Mouse (Mus musculus): ENCODE measurements at regions not wholly inside any gene's neighbourhood (a gene's known extent, or its start where the extent isn't known, plus 50 kb on each side); places are given as distances from the start of the nearest gene placed in this dataset.

DNA sequence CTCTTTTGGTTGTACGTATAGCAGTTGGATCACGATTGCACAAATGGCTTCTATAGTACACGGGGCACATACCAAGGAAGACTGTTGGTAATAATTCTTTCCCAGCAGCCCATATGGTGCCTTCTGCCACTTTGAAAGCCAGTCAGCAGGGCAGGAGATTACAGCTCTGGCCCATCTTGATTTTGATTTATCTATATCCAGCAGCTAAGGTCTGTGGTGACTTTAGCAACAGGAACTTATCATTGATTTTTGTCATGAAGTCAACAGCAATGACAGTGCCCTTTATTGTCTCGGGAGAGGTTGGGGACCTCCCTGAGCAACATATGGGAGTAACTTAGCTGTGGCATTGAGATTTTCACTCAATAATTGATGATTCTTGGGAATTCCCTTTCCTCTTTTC lies 64.1 kb upstream of the Tab2 start:
- 92% methylated on average over 4 of the region's 4 CpGs for WGBS
- Histone ChIP-seq H3K4me3 (ENCODE audit: low read length) (no peak overlapping the region), H3K9ac (ENCODE audit: low read depth, low read length) (no peak overlapping the region), H3K9me3 (ENCODE audit: control insufficient read depth, low read length) (no peaks in the 10 kb centered on the region), H3K4me2 (ENCODE audit: low read length) (no peak overlapping the region), H3K27ac (ENCODE audit: low read depth, low read length) (no peak overlapping the region), H3K36me3 (ENCODE audit: control insufficient read depth, insufficient read depth, low read length) (no peaks in the 10 kb centered on the region), H3K27me3 (replicated peaks; ENCODE audit: control insufficient read depth, insufficient read depth, low read length) (no peaks in the 10 kb centered on the region), H3K4me1 (ENCODE audit: control insufficient read depth, insufficient read depth, low read depth, low read length) (no peaks in the 10 kb centered on the region)
- no peak for ATAC-seq

DNA sequence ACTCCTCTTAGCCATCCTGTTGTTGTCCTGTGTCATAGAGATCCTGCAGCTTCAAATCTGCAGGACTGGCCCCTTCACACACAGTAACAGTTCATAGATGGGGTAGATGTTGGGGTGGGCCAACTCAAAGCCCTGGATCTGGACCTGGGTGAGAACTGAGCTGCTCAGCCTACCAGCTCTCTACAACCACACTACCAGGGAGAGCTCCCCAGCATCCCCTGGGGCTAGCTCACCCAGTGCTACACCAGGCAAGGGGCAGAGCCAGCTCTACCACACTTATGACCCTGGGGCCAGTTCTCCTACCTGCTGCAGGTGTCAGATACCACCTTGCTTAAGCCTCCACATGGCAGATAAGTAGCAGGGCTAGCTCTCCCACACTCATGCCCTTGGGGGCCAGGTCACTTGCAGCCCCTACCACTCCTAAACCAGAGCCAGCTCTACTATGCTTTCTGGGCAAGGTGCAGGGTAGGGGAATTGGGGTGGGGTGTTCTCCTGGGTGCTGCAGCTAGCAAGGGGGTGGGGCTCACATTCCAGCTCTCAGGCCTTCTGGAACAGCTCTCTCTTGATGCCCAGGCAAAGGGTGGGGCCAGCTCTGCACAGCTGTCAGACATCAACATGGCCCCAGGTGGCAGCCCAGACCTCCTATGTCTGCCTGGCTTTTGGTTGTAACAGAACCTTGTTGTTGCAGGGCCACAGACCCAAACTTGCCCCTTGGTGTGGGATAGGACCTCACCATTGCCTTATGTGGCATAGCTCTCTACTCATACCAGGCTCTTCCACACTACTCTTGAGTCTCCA lies 62.4 kb upstream of the Tab2 start:
- Histone ChIP-seq H3K4me3 (ENCODE audit: low read length) (no peak overlapping the region), H3K4me1 (ENCODE audit: control insufficient read depth, insufficient read depth, low read depth, low read length) (no peaks in the 10 kb centered on the region), H3K27ac (ENCODE audit: low read depth, low read length) (no peak overlapping the region), H3K9ac (ENCODE audit: low read depth, low read length) (no peak overlapping the region), H3K4me2 (ENCODE audit: low read length) (no peak overlapping the region), H3K27me3 (replicated peaks; ENCODE audit: control insufficient read depth, insufficient read depth, low read length) (no peaks in the 10 kb centered on the region), H3K9me3 (ENCODE audit: control insufficient read depth, low read length) (no peaks in the 10 kb centered on the region), H3K36me3 (ENCODE audit: control insufficient read depth, insufficient read depth, low read length) (no peaks in the 10 kb centered on the region)
- 0 out of 2 replicates have a peak, but pooled peaks have one; percentile 24 for ATAC-seq

GRCm38 (mm10) chr10:8016741-8017140 lies 60.7 kb upstream of the Tab2 start:
- no peak overlapping the region for H3K4me3 ChIP-seq (ENCODE audit: low read length)
- no peak overlapping the region for H3K9ac ChIP-seq (ENCODE audit: low read depth, low read length)
- 88% methylated on average over 2 of the region's 2 CpGs for WGBS
- no peaks in the 10 kb centered on the region for H3K9me3 ChIP-seq (ENCODE audit: control insufficient read depth, low read length)
- no peaks in the 10 kb centered on the region for H3K36me3 ChIP-seq (ENCODE audit: control insufficient read depth, insufficient read depth, low read length)
- no peak overlapping the region for H3K4me2 ChIP-seq (ENCODE audit: low read length)
- H3K27me3 ChIP-seq (replicated peaks; ENCODE audit: control insufficient read depth, insufficient read depth, low read length): no peaks in the 10 kb centered on the region
- H3K4me1 ChIP-seq (ENCODE audit: control insufficient read depth, insufficient read depth, low read depth, low read length): no peaks in the 10 kb centered on the region
- H3K27ac ChIP-seq (ENCODE audit: low read depth, low read length): no peak overlapping the region
- ATAC-seq: no peak

- H3K9ac ChIP-seq (ENCODE audit: low read depth, low read length): no peak overlapping the region
- no peak overlapping the region for H3K4me3 ChIP-seq (ENCODE audit: low read length)
- H3K27ac ChIP-seq (ENCODE audit: low read depth, low read length): no peak overlapping the region
- no peaks in the 10 kb centered on the region for H3K36me3 ChIP-seq (ENCODE audit: control insufficient read depth, insufficient read depth, low read length)
- 76% methylated on average over 4 of the region's 4 CpGs for WGBS
- H3K4me2 ChIP-seq (ENCODE audit: low read length): no peak overlapping the region
- H3K27me3 ChIP-seq (replicated peaks; ENCODE audit: control insufficient read depth, insufficient read depth, low read length): no peaks in the 10 kb centered on the region
- ATAC-seq: no peak
- H3K9me3 ChIP-seq (ENCODE audit: control insufficient read depth, low read length): no peaks in the 10 kb centered on the region
- H3K4me1 ChIP-seq (ENCODE audit: control insufficient read depth, insufficient read depth, low read depth, low read length): no peaks in the 10 kb centered on the region
Measured at GRCm38 (mm10) chr10:8011744-8012143, 55.7 kb upstream of the Tab2 start.

- Histone ChIP-seq H3K27me3 (replicated peaks; ENCODE audit: control insufficient read depth, insufficient read depth, low read length) (no peaks in the 10 kb centered on the region), H3K36me3 (ENCODE audit: control insufficient read depth, insufficient read depth, low read length) (no peaks in the 10 kb centered on the region), H3K27ac (ENCODE audit: low read depth, low read length) (no peak overlapping the region), H3K9me3 (ENCODE audit: control insufficient read depth, low read length) (no peaks in the 10 kb centered on the region), H3K4me2 (ENCODE audit: low read length) (no peak overlapping the region), H3K4me1 (ENCODE audit: control insufficient read depth, insufficient read depth, low read depth, low read length) (no peaks in the 10 kb centered on the region), H3K4me3 (ENCODE audit: low read length) (no peak overlapping the region), H3K9ac (ENCODE audit: low read depth, low read length) (no peak overlapping the region)
- 91% methylated on average over 9 of the region's 9 CpGs for WGBS
- ATAC-seq: no peak
Measured at GRCm38 (mm10) chr10:8011138-8011537, 55.1 kb upstream of the Tab2 start.

DNA sequence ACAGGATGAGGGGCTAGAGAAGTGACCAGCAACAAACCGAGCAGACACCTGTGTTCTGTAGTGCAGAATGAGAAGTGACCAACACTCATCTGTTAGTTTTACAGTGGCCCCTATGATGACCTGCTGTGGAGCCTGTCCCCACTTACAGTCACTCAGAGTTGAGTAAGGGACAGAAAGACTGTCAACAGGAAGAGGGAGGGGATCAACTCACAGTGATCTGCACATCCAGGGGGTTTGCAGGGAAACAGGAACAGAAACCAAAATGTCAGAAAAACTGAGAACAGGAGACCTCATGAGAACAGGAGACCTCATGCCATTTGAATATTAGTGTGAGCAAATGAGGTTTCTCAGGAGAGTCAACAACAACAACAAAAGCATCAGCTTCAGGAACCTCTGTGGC lies 53.8 kb upstream of the Tab2 start:
- Histone ChIP-seq H3K27me3 (replicated peaks; ENCODE audit: control insufficient read depth, insufficient read depth, low read length) (no peaks in the 10 kb centered on the region), H3K4me2 (ENCODE audit: low read length) (no peak overlapping the region), H3K9me3 (ENCODE audit: control insufficient read depth, low read length) (no peaks in the 10 kb centered on the region), H3K4me1 (ENCODE audit: control insufficient read depth, insufficient read depth, low read depth, low read length) (no peaks in the 10 kb centered on the region), H3K4me3 (ENCODE audit: low read length) (no peak overlapping the region), H3K36me3 (ENCODE audit: control insufficient read depth, insufficient read depth, low read length) (no peaks in the 10 kb centered on the region), H3K27ac (ENCODE audit: low read depth, low read length) (no peak overlapping the region), H3K9ac (ENCODE audit: low read depth, low read length) (no peak overlapping the region)
- no peak for ATAC-seq
- WGBS: 94% methylated on average over 1 of the region's 1 CpGs

GRCm38 (mm10) chr10:8007990-8008368 lies 51.9 kb upstream of the Tab2 start:
- Histone ChIP-seq H3K4me1 (ENCODE audit: control insufficient read depth, insufficient read depth, low read depth, low read length) (no peaks in the 10 kb centered on the region), H3K4me2 (ENCODE audit: low read length) (no peak overlapping the region), H3K9me3 (ENCODE audit: control insufficient read depth, low read length) (0 out of 2 replicates have a peak, but pooled peaks cover 2% of the 10 kb centered on the region), H3K27ac (ENCODE audit: low read depth, low read length) (no peak overlapping the region), H3K27me3 (replicated peaks; ENCODE audit: control insufficient read depth, insufficient read depth, low read length) (no peaks in the 10 kb centered on the region), H3K36me3 (ENCODE audit: control insufficient read depth, insufficient read depth, low read length) (no peaks in the 10 kb centered on the region), H3K4me3 (ENCODE audit: low read length) (no peak overlapping the region), H3K9ac (ENCODE audit: low read depth, low read length) (no peak overlapping the region)
- WGBS: 81% methylated on average over 3 of the region's 3 CpGs
- ATAC-seq: no peak

DNA sequence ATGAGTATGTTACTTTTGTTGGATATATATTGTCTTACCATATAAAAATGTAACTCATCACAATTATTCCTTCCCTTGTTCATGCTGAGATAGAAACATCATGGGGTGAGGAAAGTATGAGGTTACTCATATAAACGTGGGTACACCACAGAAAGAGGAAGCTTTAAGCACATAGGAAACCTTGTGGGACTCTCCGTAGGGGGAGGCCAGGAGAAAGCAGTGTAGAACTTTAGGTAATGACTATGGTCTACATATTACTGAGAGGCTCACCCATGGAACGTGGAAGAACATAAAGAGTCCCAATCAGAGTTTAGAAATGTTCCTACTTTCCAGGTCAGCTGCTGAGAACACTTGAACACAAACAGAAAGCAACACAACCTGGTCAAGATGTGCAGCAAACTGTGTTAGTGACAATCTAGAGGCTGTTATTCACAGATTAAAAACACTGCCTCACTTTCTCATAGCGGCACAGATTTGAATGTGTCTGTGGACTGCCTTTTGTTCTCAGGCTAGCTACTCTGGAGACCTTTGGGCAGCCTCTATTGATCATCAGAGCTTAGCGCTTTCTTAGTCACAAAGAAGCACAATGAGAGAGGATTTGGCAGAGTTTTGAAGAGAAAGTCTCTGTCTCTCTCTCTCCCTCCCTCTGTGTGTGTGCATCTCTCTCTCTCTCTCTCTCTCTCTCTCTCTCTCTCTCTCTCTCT lies 51.4 kb upstream of the Tab2 start:
- no peak for ATAC-seq
- Histone ChIP-seq H3K9ac (ENCODE audit: low read depth, low read length) (no peak overlapping the region), H3K9me3 (ENCODE audit: control insufficient read depth, low read length) (0 out of 2 replicates have a peak, but pooled peaks cover 2% of the 10 kb centered on the region), H3K4me3 (ENCODE audit: low read length) (no peak overlapping the region), H3K36me3 (ENCODE audit: control insufficient read depth, insufficient read depth, low read length) (no peaks in the 10 kb centered on the region), H3K27me3 (replicated peaks; ENCODE audit: control insufficient read depth, insufficient read depth, low read length) (no peaks in the 10 kb centered on the region), H3K4me1 (ENCODE audit: control insufficient read depth, insufficient read depth, low read depth, low read length) (no peaks in the 10 kb centered on the region), H3K4me2 (ENCODE audit: low read length) (no peak overlapping the region), H3K27ac (ENCODE audit: low read depth, low read length) (no peak overlapping the region)
- WGBS: 58% methylated on average over 5 of the region's 5 CpGs

All from hindbrain, embryonic 16.5 days (tissue).